Mouse (Mus musculus) liver, embryonic 15.5 days (tissue): ENCODE measurements at regions not wholly inside any gene's neighbourhood (a gene's known extent, or its start where the extent isn't known, plus 50 kb on each side); places are given as distances from the start of the nearest gene placed in this dataset.

Source experiments
- ATAC-seq: fragments of 200-750 bp; cut with Nextera tagmentation; 2 replicates; pipeline ENCODE4 v1.8.0; 2017; ENCODE audit warnings: moderate number of reproducible peaks, mild to moderate bottlenecking, moderate library complexity; ENCODE audit not compliant: insufficient read depth
- H3K27ac ChIP-seq: fragments of 300-500 bp; sonication (generic); replicated peaks from 2 replicates; pipeline ENCODE4 v1.5.1; 2015; ENCODE audit warnings: mild to moderate bottlenecking, inconsistent platforms
- H3K27me3 ChIP-seq: fragments of 300-500 bp; sonication (generic); 2 replicates; pipeline ENCODE4 v1.6.1; 2015; ENCODE audit warnings: mild to moderate bottlenecking, inconsistent platforms
- H3K36me3 ChIP-seq: fragments of 300-500 bp; sonication (generic); replicated peaks from 2 replicates; pipeline ENCODE4 v1.6.1; 2015; ENCODE audit warnings: moderate library complexity, mild to moderate bottlenecking, inconsistent platforms
- H3K4me1 ChIP-seq: fragments of 300-500 bp; sonication (generic); replicated peaks from 2 replicates; pipeline ENCODE4 v1.6.1; 2015; ENCODE audit warnings: inconsistent platforms
- H3K4me2 ChIP-seq: fragments of 300-500 bp; sonication (generic); 2 replicates; pipeline ENCODE4 v1.6.1; 2015; ENCODE audit warnings: moderate library complexity, mild to moderate bottlenecking, inconsistent platforms
- H3K4me3 ChIP-seq: fragments of 300-500 bp; sonication (generic); replicated peaks from 2 replicates; pipeline ENCODE4 v1.5.1; 2015; ENCODE audit warnings: mild to moderate bottlenecking, inconsistent platforms
- H3K9ac ChIP-seq: fragments of 300-500 bp; sonication (generic); 2 replicates; pipeline ENCODE4 v1.6.1; 2015; ENCODE audit warnings: moderate library complexity, mild to moderate bottlenecking, inconsistent platforms
- H3K9me3 ChIP-seq: fragments of 300-500 bp; sonication (generic); replicated peaks from 2 replicates; pipeline ENCODE4 v1.6.1; 2016; ENCODE audit warnings: inconsistent platforms
- WGBS: fragments of 180-500 bp; shearing (Covaris S2); methylation state at CpG from one replicate; pipeline ENCODE4 v1.1.7; 2015; ENCODE audit warnings: mixed read lengths; ENCODE audit not compliant: insufficient replicate concordance; 5-methylcytosine and 5-hydroxymethylcytosine counted together

GRCm38 (mm10) chr2:133371490-133372215, 180.3 kb upstream of the Bmp2 start:
- Histone ChIP-seq H3K27ac (no peak overlapping the region), H3K4me3 (no peak overlapping the region), H3K4me2 (no peak overlapping the region), H3K36me3 (no peaks in the 10 kb centered on the region), H3K9me3 (no peaks in the 10 kb centered on the region), H3K4me1 (peaks cover 11% of the 10 kb centered on the region), H3K27me3 (no peaks in the 10 kb centered on the region), H3K9ac (no peak overlapping the region)
- WGBS = 63% methylated on average over 12 of the region's 12 CpGs
- ATAC-seq = no peak

GRCm38 (mm10) chr2:133373543-133373942, 178.4 kb upstream of the Bmp2 start:
- peak; percentile 86 for ATAC-seq
- no peak overlapping the region for H3K4me2 ChIP-seq
- H3K4me3 ChIP-seq = no peak overlapping the region
- WGBS = 13% methylated on average over 4 of the region's 4 CpGs
- H3K9ac ChIP-seq = no peak overlapping the region
- H3K27me3 ChIP-seq = no peaks in the 10 kb centered on the region
- no peak overlapping the region; the same call in 1 of the 2 replicates for H3K27ac ChIP-seq
- H3K36me3 ChIP-seq = no peaks in the 10 kb centered on the region
- peaks cover 11% of the 10 kb centered on the region for H3K4me1 ChIP-seq
- H3K9me3 ChIP-seq = no peaks in the 10 kb centered on the region

- WGBS = 52% methylated on average over 3 of the region's 3 CpGs
- Histone ChIP-seq H3K4me2 (no peak overlapping the region), H3K9ac (no peak overlapping the region), H3K27ac (no peak overlapping the region), H3K9me3 (no peaks in the 10 kb centered on the region), H3K4me3 (no peak overlapping the region), H3K4me1 (no peaks in the 10 kb centered on the region), H3K27me3 (no peaks in the 10 kb centered on the region), H3K36me3 (no peaks in the 10 kb centered on the region)
- ATAC-seq = no peak
These were observed 170.9 kb upstream of the Bmp2 start for GRCm38 (mm10) chr2:133381054-133381453.

- Histone ChIP-seq H3K4me1 (no peaks in the 10 kb centered on the region), H3K4me2 (no peak overlapping the region), H3K9ac (no peak overlapping the region), H3K27me3 (no peaks in the 10 kb centered on the region), H3K27ac (no peak overlapping the region), H3K36me3 (no peaks in the 10 kb centered on the region), H3K4me3 (no peak overlapping the region), H3K9me3 (no peaks in the 10 kb centered on the region)
- 74% methylated on average over 3 of the region's 3 CpGs for WGBS
- ATAC-seq = no peak
These were observed 168.6 kb upstream of the Bmp2 start for GRCm38 (mm10) chr2:133383135-133383920.

- no peak overlapping the region for H3K27ac ChIP-seq
- H3K9me3 ChIP-seq = no peaks in the 10 kb centered on the region
- H3K4me3 ChIP-seq = no peak overlapping the region
- no peaks in the 10 kb centered on the region for H3K27me3 ChIP-seq
- no peaks in the 10 kb centered on the region for H3K4me1 ChIP-seq
- no peak overlapping the region for H3K9ac ChIP-seq
- ATAC-seq = no peak
- 39% methylated on average over 2 of the region's 2 CpGs for WGBS
- no peaks in the 10 kb centered on the region for H3K36me3 ChIP-seq
- H3K4me2 ChIP-seq = no peak overlapping the region
These were observed 166.7 kb upstream of the Bmp2 start for GRCm38 (mm10) chr2:133385297-133385696.

GRCm38 (mm10) chr2:133387349-133387748, 164.6 kb upstream of the Bmp2 start:
- Histone ChIP-seq H3K27ac (no peak overlapping the region), H3K4me3 (no peak overlapping the region), H3K27me3 (no peaks in the 10 kb centered on the region), H3K4me1 (no peaks in the 10 kb centered on the region), H3K9me3 (no peaks in the 10 kb centered on the region), H3K36me3 (no peaks in the 10 kb centered on the region), H3K9ac (no peak overlapping the region), H3K4me2 (no peak overlapping the region)
- no peak for ATAC-seq
- WGBS = 68% methylated on average over 3 of the region's 3 CpGs

- no peak overlapping the region for H3K27ac ChIP-seq
- H3K4me1 ChIP-seq = no peaks in the 10 kb centered on the region
- no peak overlapping the region for H3K9ac ChIP-seq
- H3K27me3 ChIP-seq = no peaks in the 10 kb centered on the region
- 72% methylated on average over 9 of the region's 9 CpGs for WGBS
- no peak for ATAC-seq
- H3K36me3 ChIP-seq = no peaks in the 10 kb centered on the region
- H3K4me3 ChIP-seq = no peak overlapping the region
- no peaks in the 10 kb centered on the region for H3K9me3 ChIP-seq
- no peak overlapping the region for H3K4me2 ChIP-seq
These were observed 159.7 kb upstream of the Bmp2 start for GRCm38 (mm10) chr2:133392298-133392697.

GRCm38 (mm10) chr2:133397566-133397965, 154.4 kb upstream of the Bmp2 start:
- H3K36me3 ChIP-seq = no peaks in the 10 kb centered on the region
- ATAC-seq = no peak
- H3K4me1 ChIP-seq = peaks cover 5% of the 10 kb centered on the region; the same call in 1 of the 2 replicates
- H3K9ac ChIP-seq = no peak overlapping the region
- no peaks in the 10 kb centered on the region for H3K27me3 ChIP-seq
- no peak overlapping the region for H3K4me3 ChIP-seq
- WGBS = 19% methylated on average over 2 of the region's 2 CpGs
- no peaks in the 10 kb centered on the region for H3K9me3 ChIP-seq
- H3K4me2 ChIP-seq = no peak overlapping the region
- no peak overlapping the region for H3K27ac ChIP-seq

- 46% methylated on average over 5 of the region's 5 CpGs for WGBS
- ATAC-seq = no peak
- H3K4me2 ChIP-seq = no peak overlapping the region
These were observed 152.8 kb upstream of the Bmp2 start for GRCm38 (mm10) chr2:133399059-133399690.

GRCm38 (mm10) chr2:133400963-133401362, 151.0 kb upstream of the Bmp2 start:
- ATAC-seq = no peak
- 45% methylated on average over 3 of the region's 3 CpGs for WGBS
- Histone ChIP-seq H3K9ac (no peak overlapping the region), H3K4me3 (no peak overlapping the region), H3K9me3 (no peaks in the 10 kb centered on the region), H3K27me3 (no peaks in the 10 kb centered on the region), H3K4me1 (peaks cover 5% of the 10 kb centered on the region; the same call in 1 of the 2 replicates), H3K36me3 (no peaks in the 10 kb centered on the region), H3K4me2 (no peak overlapping the region), H3K27ac (no peak overlapping the region)

More at GRCm38 (mm10) chr2:133399059-133399690, 152.8 kb upstream of the Bmp2 start:
- Histone ChIP-seq H3K9ac (no peak overlapping the region), H3K4me1 (peaks cover 5% of the 10 kb centered on the region; the same call in 1 of the 2 replicates), H3K9me3 (no peaks in the 10 kb centered on the region), H3K27ac (no peak overlapping the region), H3K27me3 (no peaks in the 10 kb centered on the region), H3K4me3 (no peak overlapping the region), H3K36me3 (no peaks in the 10 kb centered on the region)

- Histone ChIP-seq H3K27me3 (no peaks in the 10 kb centered on the region), H3K36me3 (no peaks in the 10 kb centered on the region), H3K9ac (no peak overlapping the region), H3K9me3 (no peaks in the 10 kb centered on the region), H3K4me1 (no peaks in the 10 kb centered on the region), H3K4me3 (no peak overlapping the region), H3K27ac (no peak overlapping the region), H3K4me2 (no peak overlapping the region)
- no peak for ATAC-seq
- WGBS = 30% methylated on average over 8 of the region's 8 CpGs
These were observed 134.9 kb upstream of the Bmp2 start for GRCm38 (mm10) chr2:133416990-133417581.
